Mouse (Mus musculus) cerebellum, adult 11 months (tissue): ENCODE measurements around the gene Prkacb.
"Not testable (repeated sequence)": the region's sequence is repeated elsewhere in the genome, so short reads cannot be mapped to it uniquely, and the experiment has no call there.

Experiments
- DNase-seq: peaks from one replicate; pipeline ENCODE4 v3.0.0; 2022

The Prkacb gene

GRCm38 (mm10) chr3:146776711-146777110 is 36.1 kb downstream of the Prkacb start:
- no peak for DNase-seq

- DNase-seq = peak; percentile 25
Measured at GRCm38 (mm10) chr3:146770853-146771252, 41.9 kb downstream of the Prkacb start.

GRCm38 (mm10) chr3:146769940-146770659 is 42.7 kb downstream of the Prkacb start:
- DNase-seq = peak; percentile 49

- DNase-seq = no peak
Measured at GRCm38 (mm10) chr3:146769569-146769939, 43.2 kb downstream of the Prkacb start.

- peak; percentile 51 for DNase-seq
Measured at GRCm38 (mm10) chr3:146768921-146769320, 43.9 kb downstream of the Prkacb start.

GRCm38 (mm10) chr3:146768360-146768759 is 44.4 kb downstream of the Prkacb start:
- no peak for DNase-seq

- no peak for DNase-seq
Measured at GRCm38 (mm10) chr3:146766701-146767181, 46.0 kb downstream of the Prkacb start.

- no peak for DNase-seq
Measured at GRCm38 (mm10) chr3:146766071-146766605, 46.7 kb downstream of the Prkacb start.

GRCm38 (mm10) chr3:146764871-146765529 is 47.8 kb downstream of the Prkacb start:
- no peak for DNase-seq

- DNase-seq = not testable (repeated sequence)
Measured at GRCm38 (mm10) chr3:146763054-146763453, 49.7 kb downstream of the Prkacb start.

- DNase-seq = no peak
Measured at GRCm38 (mm10) chr3:146761276-146761675, 51.5 kb downstream of the Prkacb start.

- DNase-seq = no peak
Measured at GRCm38 (mm10) chr3:146757970-146758960, 54.5 kb downstream of the Prkacb start.

- DNase-seq = no peak
Measured at GRCm38 (mm10) chr3:146754270-146754669, 58.5 kb downstream of the Prkacb start.

- no peak for DNase-seq
Measured at GRCm38 (mm10) chr3:146741564-146742202, 71.1 kb downstream of the Prkacb start.

- no peak for DNase-seq
Measured at GRCm38 (mm10) chr3:146741158-146741557, 71.6 kb downstream of the Prkacb start.

- DNase-seq = not testable (repeated sequence)
Measured at GRCm38 (mm10) chr3:146736186-146736585, 76.6 kb downstream of the Prkacb start.

- no peak for DNase-seq
Measured at GRCm38 (mm10) chr3:146735657-146736056, 77.1 kb downstream of the Prkacb start.

GRCm38 (mm10) chr3:146734907-146735629 is 77.7 kb downstream of the Prkacb start:
- no peak for DNase-seq

GRCm38 (mm10) chr3:146731499-146731898 is 81.3 kb downstream of the Prkacb start:
- DNase-seq = no peak

GRCm38 (mm10) chr3:146723037-146723436 is 89.8 kb downstream of the Prkacb start:
- no peak for DNase-seq

- DNase-seq = no peak
Measured at GRCm38 (mm10) chr3:146719696-146720095, 93.1 kb downstream of the Prkacb start.

- DNase-seq = no peak
Measured at GRCm38 (mm10) chr3:146718251-146718650, 94.5 kb downstream of the Prkacb start.
